Mouse (Mus musculus) cortical plate, adult 2 months (tissue): ENCODE measurements around the gene Itch. TPM values are rescaled to one million over a fixed set of nuclear protein-coding genes. Genes with fewer than 3 reads are reported as not detected.
"Not testable (repeated sequence)": the region's sequence is repeated elsewhere in the genome, so short reads cannot be mapped to it uniquely, and the experiment has no call there.

ENCODE experiments used
- H3K27ac ChIP-seq: fragments of 200-500 bp; 2 replicates; pipeline ENCODE4 v1.5.1; 2012; ENCODE audit warnings: low read length, control low read depth, inconsistent platforms; ENCODE audit not compliant: insufficient read depth
- H3K4me1 ChIP-seq: fragments of 200-500 bp; 2 replicates; pipeline ENCODE4 v1.6.1; 2011; ENCODE audit warnings: low read length; ENCODE audit not compliant: control insufficient read depth, insufficient read depth
- H3K4me3 ChIP-seq: fragments of 200-500 bp; 2 replicates; pipeline ENCODE4 v1.5.1; 2011; ENCODE audit warnings: mild to moderate bottlenecking, low read length, control low read depth; ENCODE audit not compliant: insufficient read depth
- CTCF ChIP-seq: fragments of 200-500 bp; IDR thresholded peaks from 2 replicates; pipeline ENCODE4 v1.5.1; 2011; ENCODE audit warnings: mild to moderate bottlenecking, control low read depth, low read length; ENCODE audit not compliant: insufficient read depth; ENCODE audit errors: extremely low read depth
- POLR2A ChIP-seq: fragments of 200-500 bp; IDR thresholded peaks from 2 replicates; pipeline ENCODE4 v1.6.1; 2011; ENCODE audit warnings: mild to moderate bottlenecking, low read length, control low read depth; ENCODE audit not compliant: insufficient read depth; ENCODE audit errors: extremely low read depth
- polyA plus RNA-seq: library from polyadenylated mRNA; depleted of rRNA; stranded (reverse); fragments of >200 nt; gene quantifications from 2 replicates; pipeline ENCODE4 v1.2.3, GENCODE M21; 2012

The Itch gene
- polyA plus RNA-seq, 1 experiment = 20.6 TPM

DNA sequence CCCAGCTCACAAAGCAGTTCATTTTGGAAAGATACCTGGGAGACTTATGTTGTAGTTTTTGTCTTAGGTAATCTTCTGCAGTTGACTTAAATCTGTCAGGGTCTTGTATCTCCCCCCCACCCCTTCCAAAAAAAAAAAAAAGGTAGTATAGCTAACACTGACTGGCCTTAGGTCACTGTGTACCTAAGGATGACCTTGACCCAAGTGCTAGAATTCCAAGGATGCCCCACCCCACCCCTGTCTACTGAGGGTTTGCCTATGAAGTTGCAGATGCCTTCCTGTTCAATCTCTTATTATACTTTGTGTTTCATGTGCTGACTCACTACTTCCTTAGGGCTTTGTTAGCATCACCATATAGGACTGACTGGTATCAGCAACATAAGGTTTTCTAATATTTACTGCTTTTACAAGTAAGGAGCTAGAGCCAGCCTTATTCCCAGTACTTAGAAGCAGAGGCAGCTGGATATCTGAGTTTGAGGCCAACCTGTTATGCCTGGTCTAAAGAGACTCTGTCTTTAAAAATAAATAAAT, 8.8 kb downstream of the Itch start:
- Histone ChIP-seq H3K4me1 (no peaks in the 10 kb centered on the region), H3K27ac (no peak overlapping the region), H3K4me3 (no peak overlapping the region)
- TF ChIP-seq POLR2A (no peak), CTCF (no peak)

DNA sequence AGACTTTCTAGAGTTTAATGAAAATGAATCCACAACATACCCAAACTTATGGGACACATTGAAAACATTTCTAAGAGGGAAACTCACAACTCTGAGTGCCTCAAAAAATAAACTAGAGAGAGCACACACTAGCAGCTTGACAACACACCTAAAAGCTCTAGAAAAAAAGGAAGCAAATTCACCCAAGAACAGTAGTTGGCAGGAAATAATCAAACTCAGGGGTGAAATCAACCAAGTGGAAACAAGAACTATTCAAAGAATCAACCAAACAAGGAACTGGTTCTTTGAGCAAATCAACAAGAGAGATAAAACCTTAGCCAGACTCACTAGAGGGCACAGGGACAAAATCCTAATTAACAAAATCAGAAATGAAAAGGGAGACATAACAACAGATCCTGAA, 16.0 kb downstream of the Itch start:
- H3K4me1 ChIP-seq, H3K4me3 ChIP-seq, H3K27ac ChIP-seq: not testable (repeated sequence)

DNA sequence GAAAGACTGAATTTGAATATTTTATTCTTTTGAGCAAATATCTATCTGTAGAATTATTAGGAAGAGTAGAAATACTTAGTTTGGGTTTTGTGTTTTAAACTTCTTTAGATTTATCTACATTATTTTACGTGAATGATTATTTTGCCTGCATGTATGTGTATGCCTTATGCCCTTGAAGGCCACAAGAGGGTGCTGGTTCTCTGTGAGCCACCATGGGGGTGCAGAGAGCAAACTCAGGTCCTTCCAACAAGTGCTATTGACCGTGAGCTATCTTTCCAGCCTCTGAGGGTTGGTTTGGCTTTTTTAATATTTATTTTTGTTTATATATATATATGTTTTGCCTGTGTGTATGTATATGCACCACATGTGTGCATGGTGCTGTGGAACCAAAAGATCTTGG, 74.1 kb downstream of the Itch start:
- TF ChIP-seq POLR2A (no peak), CTCF (peak; percentile 58)
- H3K4me3 ChIP-seq = no peak overlapping the region
- no peak overlapping the region for H3K27ac ChIP-seq
- H3K4me1 ChIP-seq = no peaks in the 10 kb centered on the region

DNA sequence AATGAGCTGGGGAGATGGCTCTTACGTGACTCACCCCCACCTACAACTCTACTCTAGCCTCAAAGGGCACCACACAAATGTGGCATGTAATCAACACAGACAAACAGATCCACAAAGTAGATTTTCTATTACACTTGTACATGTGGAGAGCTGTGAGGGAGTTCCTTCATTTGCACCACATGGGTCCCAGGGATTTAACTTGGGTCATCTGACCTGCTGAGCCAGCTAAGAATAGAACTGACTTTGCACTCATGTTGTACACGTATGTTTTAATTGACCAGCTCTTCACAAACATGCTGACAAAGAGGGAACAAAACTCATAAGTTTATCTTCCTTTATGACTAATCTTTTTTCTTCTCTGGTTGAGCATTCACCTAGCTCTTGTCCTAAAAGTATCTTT, 89.8 kb downstream of the Itch start:
- Histone ChIP-seq H3K4me3 (no peak overlapping the region), H3K4me1 (no peaks in the 10 kb centered on the region)
- no peak for TF ChIP-seq POLR2A
- TF ChIP-seq CTCF = no peak

DNA sequence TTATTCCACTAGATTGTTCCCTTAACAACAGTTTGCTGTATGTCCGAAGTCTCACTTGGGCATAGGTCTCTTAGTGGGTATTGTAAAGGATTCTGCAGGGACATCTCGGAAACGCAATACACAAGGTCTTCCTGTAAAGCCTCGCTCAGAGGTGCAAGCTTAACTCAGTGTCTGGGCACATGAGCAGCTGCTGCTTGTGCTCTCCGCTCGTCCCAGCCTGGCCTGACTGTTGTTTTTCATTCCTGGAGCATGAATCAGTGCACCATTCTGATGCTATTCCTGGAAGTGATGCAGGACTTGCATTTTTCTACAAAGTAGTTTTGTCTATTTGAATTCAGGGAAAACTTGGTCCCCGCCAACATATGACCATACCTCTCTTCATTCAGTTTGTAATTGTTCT, 91.4 kb downstream of the Itch start:
- Histone ChIP-seq H3K4me3 (no peak overlapping the region), H3K4me1 (no peaks in the 10 kb centered on the region), H3K27ac (no peak overlapping the region)
- TF ChIP-seq POLR2A = no peak
- TF ChIP-seq CTCF = no peak

More for the DNA sequence above, 89.8 kb downstream of the Itch start:
- H3K27ac ChIP-seq = no peak overlapping the region

DNA sequence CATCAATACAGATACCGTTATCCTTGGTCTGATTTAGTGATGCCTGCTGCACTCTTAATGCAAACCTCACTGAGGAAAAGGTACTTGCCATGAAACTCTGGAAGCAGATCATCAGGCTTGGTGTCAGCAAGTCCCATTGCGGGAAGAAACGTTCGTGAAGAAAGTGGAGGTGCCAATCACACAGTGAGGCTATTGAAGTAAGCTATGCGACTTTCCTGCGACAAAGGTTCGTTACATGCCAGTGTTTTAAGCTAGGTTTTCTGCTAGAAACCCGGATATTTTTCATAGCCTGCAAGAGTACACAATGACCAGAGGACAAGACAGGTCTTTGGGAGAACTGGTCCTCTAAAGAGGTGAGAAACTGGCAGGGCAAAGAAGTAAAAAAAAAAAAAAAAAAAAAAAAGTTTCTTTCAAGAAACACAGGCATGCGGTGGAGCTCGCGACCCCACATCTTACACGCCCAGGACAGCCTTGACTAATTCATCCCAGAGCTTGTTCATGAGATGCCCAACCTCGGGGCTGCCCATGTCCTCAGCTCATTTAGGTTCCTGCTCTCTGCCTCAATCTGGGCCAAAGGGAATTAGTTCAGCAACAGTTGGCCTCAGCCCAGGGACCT, 102.5 kb downstream of the Itch start:
- Histone ChIP-seq H3K27ac (peak overlapping the region; percentile 15; the same call in 1 of the 2 replicates), H3K4me3 (peak overlapping the region; percentile 48)
- TF ChIP-seq POLR2A (no peak), CTCF (no peak)

DNA sequence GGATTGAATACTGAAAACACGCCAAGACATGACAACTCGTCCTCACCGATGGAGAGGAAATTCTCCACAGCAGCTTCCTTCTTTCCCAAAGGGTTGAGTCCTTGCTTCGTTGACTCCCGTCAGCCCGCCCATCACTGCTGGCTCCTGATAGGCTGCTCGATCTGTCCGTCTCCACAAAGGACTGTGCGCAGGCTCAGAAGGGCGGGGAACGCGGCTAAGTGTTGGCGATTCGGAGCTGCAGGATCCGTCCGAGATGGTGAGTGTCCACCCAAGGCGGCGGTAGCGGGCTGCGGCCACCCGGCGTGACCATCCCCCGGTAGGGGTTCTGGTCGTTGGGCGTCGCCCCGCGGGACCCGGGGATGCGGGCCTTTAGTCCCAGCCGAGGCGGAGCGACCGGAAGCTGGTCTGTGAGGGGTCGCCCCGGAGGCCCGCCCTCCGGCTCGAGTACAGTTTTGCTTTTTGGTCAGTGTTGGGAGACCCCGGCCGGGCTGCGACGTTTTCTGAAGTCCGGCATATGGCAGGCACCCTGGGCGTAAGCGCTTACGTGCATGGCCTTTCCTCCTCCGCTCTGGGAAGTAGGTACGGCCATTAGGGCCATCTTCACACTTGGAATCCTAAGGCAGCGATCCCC, 103.2 kb downstream of the Itch start, which contains the start of gene Dynlrb1:
Gene Dynlrb1 (plus strand): TSS at position 172 of the 631 bp plus-strand sequence.
- TF ChIP-seq POLR2A (peak; percentile 91), CTCF (no peak)
- Histone ChIP-seq H3K4me3 (peak within 1 kb of the TSS; percentile 48), H3K4me1 (peaks cover 7% of the 10 kb centered on the region), H3K27ac (peak within 1 kb of the TSS; percentile 25; the same call in 1 of the 2 replicates)

More for the DNA sequence above, 102.5 kb downstream of the Itch start:
- H3K4me1 ChIP-seq = peaks cover 7% of the 10 kb centered on the region

DNA sequence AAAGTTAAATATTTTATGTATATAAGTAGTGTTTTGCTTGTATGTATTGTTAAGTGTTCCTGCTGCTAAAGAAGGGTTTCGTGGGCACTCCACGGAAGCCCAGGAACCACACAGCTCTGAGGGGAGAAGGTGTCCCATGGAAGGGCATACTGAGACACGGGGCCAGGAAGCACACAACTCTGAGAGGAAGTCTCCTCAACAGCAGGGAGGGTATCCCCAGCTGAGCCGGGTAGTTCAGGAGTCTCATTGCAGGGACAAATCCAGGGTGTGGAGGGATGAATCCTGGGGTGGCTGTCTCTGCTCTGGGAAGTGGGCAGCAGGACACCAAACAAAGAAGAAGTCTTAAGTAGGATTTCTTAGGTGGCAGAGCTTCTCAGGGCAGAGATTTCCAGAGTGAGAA, 104.0 kb downstream of the Itch start:
- Histone ChIP-seq H3K4me1 (peaks cover 7% of the 10 kb centered on the region), H3K27ac (no peak overlapping the region), H3K4me3 (peak overlapping the region; percentile 48)
- TF ChIP-seq POLR2A (no peak), CTCF (no peak)

DNA sequence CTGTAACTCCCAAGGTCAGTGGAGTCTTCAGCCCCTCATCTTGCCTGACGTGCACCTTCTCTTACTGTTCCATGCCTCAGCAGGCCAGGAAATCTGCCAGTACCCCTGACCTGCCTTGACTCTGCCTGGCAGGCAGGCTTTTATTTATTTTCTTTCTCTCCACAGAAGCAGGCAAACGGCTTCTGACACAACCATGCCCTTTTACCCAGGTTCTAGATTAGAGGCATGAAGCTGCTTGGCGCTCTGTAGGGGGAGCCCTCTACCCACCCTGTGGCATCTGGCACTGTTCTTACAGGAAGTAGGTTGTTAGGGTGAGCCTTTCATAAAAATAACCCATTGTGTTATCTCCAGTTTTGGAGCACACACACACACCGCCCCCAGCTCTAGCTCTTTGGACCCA, 107.6 kb downstream of the Itch start:
- peaks cover 8% of the 10 kb centered on the region for H3K4me1 ChIP-seq

DNA sequence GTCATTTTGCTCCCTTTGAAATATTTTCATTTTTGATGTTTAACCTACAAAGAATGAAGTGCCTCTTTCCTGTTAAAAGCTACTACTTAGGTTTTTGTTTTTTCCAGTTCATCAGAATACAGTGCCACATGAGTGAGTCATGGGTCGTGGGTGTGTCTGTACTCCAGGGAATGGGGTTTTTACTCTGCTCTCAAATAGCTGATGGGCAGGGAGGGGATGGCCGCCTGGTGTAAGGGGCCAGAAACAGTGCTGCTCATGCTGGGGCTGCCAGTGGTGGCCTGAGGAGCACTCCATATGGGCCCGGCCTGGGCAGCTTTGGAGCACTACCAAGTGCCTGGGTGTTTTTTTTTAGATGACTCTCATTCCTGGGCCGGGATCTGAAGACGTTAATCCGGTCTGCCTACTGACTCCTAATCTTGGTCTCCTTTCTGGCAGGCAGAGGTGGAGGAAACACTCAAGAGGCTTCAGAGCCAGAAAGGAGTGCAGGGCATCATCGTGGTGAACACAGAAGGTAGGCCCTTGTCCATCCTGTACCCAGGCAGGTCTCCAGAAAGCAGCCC, 109.1 kb downstream of the Itch start:
- TF ChIP-seq POLR2A (no peak), CTCF (no peak)
- H3K4me3 ChIP-seq = no peak overlapping the region
- H3K27ac ChIP-seq = no peak overlapping the region
- peaks cover 7% of the 10 kb centered on the region for H3K4me1 ChIP-seq

More for the DNA sequence above, 107.6 kb downstream of the Itch start:
- TF ChIP-seq POLR2A (no peak), CTCF (0 out of 2 replicates have a peak, but pooled peaks have one; percentile 7)
- Histone ChIP-seq H3K27ac (no peak overlapping the region), H3K4me3 (no peak overlapping the region)
